Mouse (Mus musculus): ENCODE data around the gene Ralgapa2. TPM values are rescaled to one million over a fixed set of nuclear protein-coding genes. Genes with fewer than 3 reads are reported as not detected.
A peak's percentile ranks its signal among the peaks of the same experiment; 100 is the strongest.

Ralgapa2 gene
- polyA plus RNA-seq, 1 experiment from 2014 or later: 11.8 TPM

- H3K27me3 ChIP-seq (ENCODE audit: control insufficient read depth, insufficient read depth, low read length): peaks cover 55% of the 10 kb centered on the region
- no peaks in the 10 kb centered on the region for H3K9me3 ChIP-seq (ENCODE audit: control insufficient read depth, low read length)
- no peak overlapping the region for H3K4me2 ChIP-seq (ENCODE audit: low read depth, low read length, severe bottlenecking)
- WGBS: 4% methylated on average over 9 of the region's 9 CpGs
- H3K4me1 ChIP-seq (replicated peaks; ENCODE audit: control insufficient read depth, insufficient read depth, low read length): peaks cover 2% of the 10 kb centered on the region; the same call in 1 of the 2 replicates
- H3K36me3 ChIP-seq (ENCODE audit: control insufficient read depth, insufficient read depth, low read length): no peaks in the 10 kb centered on the region
- DNase-seq (ENCODE audit: low spot score) (peak; percentile 66), ATAC-seq (replicated peaks; ENCODE audit: low FRiP score) (no peak)
- no peak overlapping the region for H3K9ac ChIP-seq (ENCODE audit: low read length)
- no peak overlapping the region for H3K27ac ChIP-seq (ENCODE audit: low read depth, low read length)
- no peak overlapping the region for H3K4me3 ChIP-seq (ENCODE audit: low read depth, low read length)
These were observed 285.7 kb downstream of the Ralgapa2 start for GRCm38 (mm10) chr2:146226484-146226883.

GRCm38 (mm10) chr2:146225818-146226217 lies 286.3 kb downstream of the Ralgapa2 start:
- H3K27ac ChIP-seq (ENCODE audit: low read depth, low read length): no peak overlapping the region
- peak overlapping the region; percentile 28; the same call in 1 of the 2 replicates for H3K4me2 ChIP-seq (ENCODE audit: low read depth, low read length, severe bottlenecking)
- peaks cover 57% of the 10 kb centered on the region for H3K27me3 ChIP-seq (ENCODE audit: control insufficient read depth, insufficient read depth, low read length)
- DNase-seq (ENCODE audit: low spot score): no peak
- WGBS: 7% methylated on average over 6 of the region's 6 CpGs
- ATAC-seq (replicated peaks; ENCODE audit: low FRiP score): no peak
- no peak overlapping the region for H3K4me3 ChIP-seq (ENCODE audit: low read depth, low read length)
- H3K4me1 ChIP-seq (replicated peaks; ENCODE audit: control insufficient read depth, insufficient read depth, low read length): peaks cover 6% of the 10 kb centered on the region; the same call in 1 of the 2 replicates
- no peaks in the 10 kb centered on the region for H3K36me3 ChIP-seq (ENCODE audit: control insufficient read depth, insufficient read depth, low read length)
- H3K9ac ChIP-seq (ENCODE audit: low read length): no peak overlapping the region
- H3K9me3 ChIP-seq (ENCODE audit: control insufficient read depth, low read length): no peaks in the 10 kb centered on the region

GRCm38 (mm10) chr2:146224141-146224540 lies 288.0 kb downstream of the Ralgapa2 start:
- DNase-seq (ENCODE audit: low spot score) (no peak), ATAC-seq (replicated peaks; ENCODE audit: low FRiP score) (no peak)
- WGBS: 7% methylated on average over 7 of the region's 7 CpGs
- Histone ChIP-seq H3K27me3 (ENCODE audit: control insufficient read depth, insufficient read depth, low read length) (peaks cover 64% of the 10 kb centered on the region), H3K36me3 (ENCODE audit: control insufficient read depth, insufficient read depth, low read length) (no peaks in the 10 kb centered on the region), H3K4me2 (ENCODE audit: low read depth, low read length, severe bottlenecking) (peak overlapping the region; percentile 89), H3K4me3 (ENCODE audit: low read depth, low read length) (peak overlapping the region; percentile 63), H3K9me3 (ENCODE audit: control insufficient read depth, low read length) (no peaks in the 10 kb centered on the region), H3K27ac (ENCODE audit: low read depth, low read length) (no peak overlapping the region), H3K4me1 (replicated peaks; ENCODE audit: control insufficient read depth, insufficient read depth, low read length) (peaks cover 14% of the 10 kb centered on the region), H3K9ac (ENCODE audit: low read length) (peak overlapping the region; percentile 81)

- peak overlapping the region; percentile 91 for H3K27ac ChIP-seq (ENCODE audit: low read depth, low read length)
- peaks cover 18% of the 10 kb centered on the region for H3K4me1 ChIP-seq (replicated peaks; ENCODE audit: control insufficient read depth, insufficient read depth, low read length)
- H3K27me3 ChIP-seq (ENCODE audit: control insufficient read depth, insufficient read depth, low read length): peaks cover 66% of the 10 kb centered on the region
- peak overlapping the region; percentile 63 for H3K4me3 ChIP-seq (ENCODE audit: low read depth, low read length)
- no peaks in the 10 kb centered on the region for H3K9me3 ChIP-seq (ENCODE audit: control insufficient read depth, low read length)
- no peaks in the 10 kb centered on the region for H3K36me3 ChIP-seq (ENCODE audit: control insufficient read depth, insufficient read depth, low read length)
- H3K4me2 ChIP-seq (ENCODE audit: low read depth, low read length, severe bottlenecking): peak overlapping the region; percentile 89
- H3K9ac ChIP-seq (ENCODE audit: low read length): peak overlapping the region; percentile 81
- ATAC-seq (replicated peaks; ENCODE audit: low FRiP score): 0 out of 2 replicates have a peak, but pooled peaks have one; percentile 8
- DNase-seq (ENCODE audit: low spot score): peak; percentile 65
- WGBS: 1% methylated on average over 68 of the region's 75 CpGs
These were observed 288.8 kb downstream of the Ralgapa2 start for GRCm38 (mm10) chr2:146223176-146223905.

- ATAC-seq (replicated peaks; ENCODE audit: low FRiP score): peak; percentile 3
- under 1% methylated on average over 118 of the region's 133 CpGs for WGBS
- Histone ChIP-seq H3K4me1 (replicated peaks; ENCODE audit: control insufficient read depth, insufficient read depth, low read length) (peaks cover 26% of the 10 kb centered on the region), H3K36me3 (ENCODE audit: control insufficient read depth, insufficient read depth, low read length) (no peaks in the 10 kb centered on the region), H3K4me3 (ENCODE audit: low read depth, low read length) (peak overlapping the region; percentile 63), H3K9me3 (ENCODE audit: control insufficient read depth, low read length) (no peaks in the 10 kb centered on the region), H3K27me3 (ENCODE audit: control insufficient read depth, insufficient read depth, low read length) (peaks cover 60% of the 10 kb centered on the region), H3K9ac (ENCODE audit: low read length) (peak overlapping the region; percentile 81), H3K27ac (ENCODE audit: low read depth, low read length) (peak overlapping the region; percentile 91), H3K4me2 (ENCODE audit: low read depth, low read length, severe bottlenecking) (peak overlapping the region; percentile 89)
- peak; percentile 81 for DNase-seq (ENCODE audit: low spot score)
These were observed 289.6 kb downstream of the Ralgapa2 start for GRCm38 (mm10) chr2:146222279-146223175.

- DNase-seq (ENCODE audit: low spot score) (peak; percentile 90), ATAC-seq (replicated peaks; ENCODE audit: low FRiP score) (peak; percentile 44)
- Histone ChIP-seq H3K36me3 (ENCODE audit: control insufficient read depth, insufficient read depth, low read length) (no peaks in the 10 kb centered on the region), H3K4me1 (replicated peaks; ENCODE audit: control insufficient read depth, insufficient read depth, low read length) (peaks cover 27% of the 10 kb centered on the region), H3K4me3 (ENCODE audit: low read depth, low read length) (peak overlapping the region; percentile 63), H3K4me2 (ENCODE audit: low read depth, low read length, severe bottlenecking) (peak overlapping the region; percentile 89), H3K9ac (ENCODE audit: low read length) (peak overlapping the region; percentile 81), H3K27me3 (ENCODE audit: control insufficient read depth, insufficient read depth, low read length) (peaks cover 54% of the 10 kb centered on the region), H3K9me3 (ENCODE audit: control insufficient read depth, low read length) (no peaks in the 10 kb centered on the region), H3K27ac (ENCODE audit: low read depth, low read length) (peak overlapping the region; percentile 91)
- WGBS: under 1% methylated on average over 43 of the region's 44 CpGs
These were observed 290.2 kb downstream of the Ralgapa2 start for GRCm38 (mm10) chr2:146221929-146222278.

- H3K27me3 ChIP-seq (ENCODE audit: control insufficient read depth, insufficient read depth, low read length): peaks cover 51% of the 10 kb centered on the region
- H3K9ac ChIP-seq (ENCODE audit: low read length): peak within 1 kb of the TSS; percentile 81
- no peaks in the 10 kb centered on the region for H3K9me3 ChIP-seq (ENCODE audit: control insufficient read depth, low read length)
- no peaks in the 10 kb centered on the region for H3K36me3 ChIP-seq (ENCODE audit: control insufficient read depth, insufficient read depth, low read length)
- WGBS: under 1% methylated on average over 80 of the region's 86 CpGs
- H3K4me3 ChIP-seq (ENCODE audit: low read depth, low read length): peak within 1 kb of the TSS; percentile 63
- H3K4me2 ChIP-seq (ENCODE audit: low read depth, low read length, severe bottlenecking): peak within 1 kb of the TSS; percentile 89
- ATAC-seq (replicated peaks; ENCODE audit: low FRiP score) (peak; percentile 59), DNase-seq (ENCODE audit: low spot score) (peak; percentile 92)
- H3K27ac ChIP-seq (ENCODE audit: low read depth, low read length): peak within 1 kb of the TSS; percentile 91
- H3K4me1 ChIP-seq (replicated peaks; ENCODE audit: control insufficient read depth, insufficient read depth, low read length): peaks cover 31% of the 10 kb centered on the region
These were observed 290.8 kb downstream of the Ralgapa2 start, which contains the start of gene Insm1 for GRCm38 (mm10) chr2:146221076-146221928. Gene Insm1, plus strand, starts transcription at chr2:146221921.
